Mouse (Mus musculus): Measurements from ENCODE around the gene Was. TPM values are rescaled to one million over a fixed set of nuclear protein-coding genes. Genes with fewer than 3 reads are reported as not detected.
"Not testable (repeated sequence)": the region's sequence is repeated elsewhere in the genome, so short reads cannot be mapped to it uniquely, and the experiment has no call there.

Was gene
- polyA plus RNA-seq, 1 experiment from 2014 or later: 0.51 TPM

GRCm38 (mm10) chrX:8051044-8051781 is 39.1 kb downstream of the Was start:
- H3K4me1 ChIP-seq (replicated peaks; ENCODE audit: control insufficient read depth, insufficient read depth, low read length); H3K27me3 ChIP-seq (replicated peaks; ENCODE audit: control insufficient read depth, insufficient read depth, low read length); H3K36me3 ChIP-seq (ENCODE audit: control insufficient read depth, insufficient read depth, low read length); H3K4me2 ChIP-seq (ENCODE audit: low read length); DNase-seq (ENCODE audit: low spot score); H3K4me3 ChIP-seq (ENCODE audit: low read depth, low read length); H3K27ac ChIP-seq (ENCODE audit: low read depth); H3K9ac ChIP-seq (ENCODE audit: low read length); H3K9me3 ChIP-seq (ENCODE audit: control insufficient read depth, low read length); ATAC-seq (replicated peaks; ENCODE audit: low FRiP score, low TSS enrichment, low read depth): not testable (repeated sequence)
- 83% methylated on average over 7 of the region's 8 CpGs for WGBS

- no peak for ATAC-seq (replicated peaks; ENCODE audit: low FRiP score, low TSS enrichment, low read depth)
These were observed 57.3 kb downstream of the Was start for GRCm38 (mm10) chrX:8033009-8033408.

More at GRCm38 (mm10) chrX:8033009-8033408, 57.3 kb downstream of the Was start:
- no peaks in the 10 kb centered on the region for H3K4me1 ChIP-seq (replicated peaks; ENCODE audit: control insufficient read depth, insufficient read depth, low read length)
- H3K4me3 ChIP-seq (ENCODE audit: low read depth, low read length): no peak overlapping the region
- H3K27me3 ChIP-seq (replicated peaks; ENCODE audit: control insufficient read depth, insufficient read depth, low read length): no peaks in the 10 kb centered on the region
- DNase-seq (ENCODE audit: low spot score): no peak
- H3K27ac ChIP-seq (ENCODE audit: low read depth): no peak overlapping the region
- no peak overlapping the region for H3K4me2 ChIP-seq (ENCODE audit: low read length)
- 63% methylated on average over 1 of the region's 1 CpGs for WGBS
- no peaks in the 10 kb centered on the region for H3K9me3 ChIP-seq (ENCODE audit: control insufficient read depth, low read length)
- H3K9ac ChIP-seq (ENCODE audit: low read length): no peak overlapping the region
- H3K36me3 ChIP-seq (ENCODE audit: control insufficient read depth, insufficient read depth, low read length): no peaks in the 10 kb centered on the region

Other genes with a start within 250 kb of the Was start
- gene Otud5, start 249.1 kb downstream of the Was start, polyA plus RNA-seq (2014; fragmentation: Nextera tagmentation; extraction: Ambion mirVana): 30.4 and 32.1 TPM in 2 replicates
- gene Pim2, start 212.2 kb downstream of the Was start, polyA plus RNA-seq (2014; fragmentation: Nextera tagmentation; extraction: Ambion mirVana): 5.8 and 7.5 TPM in 2 replicates
- 12.3 and 12.6 TPM in 2 replicates for gene Slc35a2, start 206.5 kb downstream of the Was start, polyA plus RNA-seq (2014; fragmentation: Nextera tagmentation; extraction: Ambion mirVana)
- gene Pqbp1, start 191.2 kb downstream of the Was start, polyA plus RNA-seq (2014; fragmentation: Nextera tagmentation; extraction: Ambion mirVana): 90.5 and 99.5 TPM in 2 replicates
- gene Timm17b, start 191.1 kb downstream of the Was start, polyA plus RNA-seq (2014; fragmentation: Nextera tagmentation; extraction: Ambion mirVana): 150 and 157 TPM in 2 replicates
- not detected in 2 replicates for gene Gm10491, start 182.7 kb downstream of the Was start, polyA plus RNA-seq (2014; fragmentation: Nextera tagmentation; extraction: Ambion mirVana)
- gene Gm10490, start 181.0 kb downstream of the Was start, polyA plus RNA-seq (2014; fragmentation: Nextera tagmentation; extraction: Ambion mirVana): not detected in 2 replicates
- 10.1 and 13.8 TPM in 2 replicates for gene Pcsk1n, start 170.7 kb downstream of the Was start, polyA plus RNA-seq (2014; fragmentation: Nextera tagmentation; extraction: Ambion mirVana)
- gene Eras, start 161.9 kb downstream of the Was start, polyA plus RNA-seq (2014; fragmentation: Nextera tagmentation; extraction: Ambion mirVana): not detected in 2 replicates
- gene Hdac6, start 142.6 kb downstream of the Was start, polyA plus RNA-seq (2014; fragmentation: Nextera tagmentation; extraction: Ambion mirVana): 22.4 and 24.3 TPM in 2 replicates
- gene Gata1, start 112.4 kb downstream of the Was start, polyA plus RNA-seq (2014; fragmentation: Nextera tagmentation; extraction: Ambion mirVana): 0.43 and 0.80 TPM in 2 replicates
- gene Glod5, start 72.0 kb downstream of the Was start, polyA plus RNA-seq (2014; fragmentation: Nextera tagmentation; extraction: Ambion mirVana): not detected in 2 replicates
- gene Suv39h1, start 15.7 kb downstream of the Was start, polyA plus RNA-seq (2014; fragmentation: Nextera tagmentation; extraction: Ambion mirVana): 59.7 and 61.8 TPM in 2 replicates
- gene Wdr13, start 42.4 kb upstream of the Was start, polyA plus RNA-seq (2014; fragmentation: Nextera tagmentation; extraction: Ambion mirVana): 23.3 and 27.0 TPM in 2 replicates
- 537 and 553 TPM in 2 replicates for gene Rbm3, start 55.4 kb upstream of the Was start, polyA plus RNA-seq (2014; fragmentation: Nextera tagmentation; extraction: Ambion mirVana)
- gene Tbc1d25, start 85.7 kb upstream of the Was start, polyA plus RNA-seq (2014; fragmentation: Nextera tagmentation; extraction: Ambion mirVana): 13.2 and 14.3 TPM in 2 replicates
- 59.6 and 69.7 TPM in 2 replicates for gene Ebp, start 103.0 kb upstream of the Was start, polyA plus RNA-seq (2014; fragmentation: Nextera tagmentation; extraction: Ambion mirVana)
- gene Porcn, start 116.0 kb upstream of the Was start, polyA plus RNA-seq (2014; fragmentation: Nextera tagmentation; extraction: Ambion mirVana): 8.9 and 9.2 TPM in 2 replicates
- gene Ftsj1, start 161.9 kb upstream of the Was start, polyA plus RNA-seq (2014; fragmentation: Nextera tagmentation; extraction: Ambion mirVana): 39.3 and 39.5 TPM in 2 replicates
- gene Slc38a5, start 180.6 kb upstream of the Was start, polyA plus RNA-seq (2014; fragmentation: Nextera tagmentation; extraction: Ambion mirVana): 0.94 and 9.7 TPM in 2 replicates
- not detected in 2 replicates for gene Ssxb10, start 236.9 kb upstream of the Was start, polyA plus RNA-seq (2014; fragmentation: Nextera tagmentation; extraction: Ambion mirVana)